Mouse (Mus musculus) gastrocnemius, adult 18-20 months (tissue): ENCODE results near the gene Anks1. TPM values are rescaled to one million over a fixed set of nuclear protein-coding genes. Genes with fewer than 3 reads are reported as not detected.
"Not testable (repeated sequence)": the region's sequence is repeated elsewhere in the genome, so short reads cannot be mapped to it uniquely, and the experiment has no call there.

ENCODE experiments used
- DNase-seq: peaks from one replicate; pipeline ENCODE4 v3.0.0; 2021; ENCODE audit warnings: low spot score
- total RNA-seq, 2 experiments: library from RNA; stranded (reverse); gene quantifications; 2 replicates each; pipeline ENCODE4 v1.2.3; 2021

Gene Anks1
- total RNA-seq, 2 experiments from 2014 or later: 10.2 to 11.0 TPM

GRCm38 (mm10) chr17:27930291-27930690 lies 21.2 kb downstream of the Anks1 start:
- no peak for DNase-seq

GRCm38 (mm10) chr17:27931826-27932225 lies 22.7 kb downstream of the Anks1 start:
- no peak for DNase-seq

- DNase-seq: no peak
Measured at GRCm38 (mm10) chr17:27934136-27934910, 25.2 kb downstream of the Anks1 start.

- no peak for DNase-seq
Measured at GRCm38 (mm10) chr17:27935091-27935490, 26.0 kb downstream of the Anks1 start.

- no peak for DNase-seq
Measured at GRCm38 (mm10) chr17:27937054-27937615, 28.0 kb downstream of the Anks1 start.

- no peak for DNase-seq
Measured at GRCm38 (mm10) chr17:27938121-27938754, 29.1 kb downstream of the Anks1 start.

- no peak for DNase-seq
Measured at GRCm38 (mm10) chr17:27939028-27939427, 29.9 kb downstream of the Anks1 start.

GRCm38 (mm10) chr17:27940352-27940751 lies 31.2 kb downstream of the Anks1 start:
- DNase-seq: no peak

GRCm38 (mm10) chr17:27941178-27941577 lies 32.1 kb downstream of the Anks1 start:
- no peak for DNase-seq

- DNase-seq: no peak
Measured at GRCm38 (mm10) chr17:27941698-27942097, 32.6 kb downstream of the Anks1 start.

- no peak for DNase-seq
Measured at GRCm38 (mm10) chr17:27942131-27942530, 33.0 kb downstream of the Anks1 start.

GRCm38 (mm10) chr17:27945546-27946216 lies 36.6 kb downstream of the Anks1 start:
- DNase-seq: no peak

GRCm38 (mm10) chr17:27946371-27946770 lies 37.3 kb downstream of the Anks1 start:
- DNase-seq: no peak

GRCm38 (mm10) chr17:27947155-27947554 lies 38.0 kb downstream of the Anks1 start:
- no peak for DNase-seq

GRCm38 (mm10) chr17:27953136-27953535 lies 44.0 kb downstream of the Anks1 start:
- no peak for DNase-seq

- no peak for DNase-seq
Measured at GRCm38 (mm10) chr17:27954629-27955402, 45.7 kb downstream of the Anks1 start.

GRCm38 (mm10) chr17:27957649-27958048 lies 48.5 kb downstream of the Anks1 start:
- no peak for DNase-seq

- DNase-seq: no peak
Measured at GRCm38 (mm10) chr17:27960128-27961111, 51.3 kb downstream of the Anks1 start.

GRCm38 (mm10) chr17:27963120-27963519 lies 54.0 kb downstream of the Anks1 start:
- not testable (repeated sequence) for DNase-seq

- DNase-seq: no peak
Measured at GRCm38 (mm10) chr17:27964607-27965006, 55.5 kb downstream of the Anks1 start.
